Mouse (Mus musculus): ENCODE measurements around the gene Ppm1h. TPM values are rescaled to one million over a fixed set of nuclear protein-coding genes. Genes with fewer than 3 reads are reported as not detected.

Gene Ppm1h
- total RNA-seq, 2 experiments from 2014 or later = 3.8 to 4.0 TPM

GRCm38 (mm10) chr10:122698347-122698746 lies 19.8 kb downstream of the Ppm1h start:
- no peak for DNase-seq (ENCODE audit: low spot score in 2 of 2)

- no peak for DNase-seq (ENCODE audit: low spot score in 2 of 2)
Measured at GRCm38 (mm10) chr10:122704901-122705300, 26.3 kb downstream of the Ppm1h start.

GRCm38 (mm10) chr10:122705457-122705856 lies 26.9 kb downstream of the Ppm1h start:
- no peak for DNase-seq (ENCODE audit: low spot score in 2 of 2)

- DNase-seq (ENCODE audit: low spot score in 2 of 2) = no peak
Measured at GRCm38 (mm10) chr10:122711381-122711811, 32.8 kb downstream of the Ppm1h start.

- no peak for DNase-seq (ENCODE audit: low spot score in 2 of 2)
Measured at GRCm38 (mm10) chr10:122712307-122712706, 33.7 kb downstream of the Ppm1h start.

- no peak for DNase-seq (ENCODE audit: low spot score in 2 of 2)
Measured at GRCm38 (mm10) chr10:122715856-122716255, 37.3 kb downstream of the Ppm1h start.

GRCm38 (mm10) chr10:122716286-122716685 lies 37.7 kb downstream of the Ppm1h start:
- no peak for DNase-seq (ENCODE audit: low spot score in 2 of 2)

GRCm38 (mm10) chr10:122716739-122717474 lies 38.3 kb downstream of the Ppm1h start:
- no peak for DNase-seq (ENCODE audit: low spot score in 2 of 2)

- no peak for DNase-seq (ENCODE audit: low spot score in 2 of 2)
Measured at GRCm38 (mm10) chr10:122717754-122718415, 39.3 kb downstream of the Ppm1h start.

- no peak for DNase-seq (ENCODE audit: low spot score in 2 of 2)
Measured at GRCm38 (mm10) chr10:122718951-122719350, 40.4 kb downstream of the Ppm1h start.

- DNase-seq (ENCODE audit: low spot score in 2 of 2) = no peak
Measured at GRCm38 (mm10) chr10:122722111-122722510, 43.5 kb downstream of the Ppm1h start.

GRCm38 (mm10) chr10:122724692-122725091 lies 46.1 kb downstream of the Ppm1h start:
- DNase-seq (ENCODE audit: low spot score in 2 of 2) = no peak

- DNase-seq (ENCODE audit: low spot score in 2 of 2) = no peak
Measured at GRCm38 (mm10) chr10:122727228-122727627, 48.7 kb downstream of the Ppm1h start.

- no peak for DNase-seq (ENCODE audit: low spot score in 2 of 2)
Measured at GRCm38 (mm10) chr10:122728172-122728571, 49.6 kb downstream of the Ppm1h start.

GRCm38 (mm10) chr10:122732146-122732545 lies 53.6 kb downstream of the Ppm1h start:
- no peak for DNase-seq (ENCODE audit: low spot score in 2 of 2)

- DNase-seq (ENCODE audit: low spot score in 2 of 2) = no peak
Measured at GRCm38 (mm10) chr10:122734521-122734920, 56.0 kb downstream of the Ppm1h start.

- no peak for DNase-seq (ENCODE audit: low spot score in 2 of 2)
Measured at GRCm38 (mm10) chr10:122735284-122735784, 56.8 kb downstream of the Ppm1h start.

- DNase-seq (ENCODE audit: low spot score in 2 of 2) = no peak
Measured at GRCm38 (mm10) chr10:122736835-122737234, 58.3 kb downstream of the Ppm1h start.

- DNase-seq (ENCODE audit: low spot score in 2 of 2) = no peak
Measured at GRCm38 (mm10) chr10:122738526-122738925, 60.0 kb downstream of the Ppm1h start.

- DNase-seq (ENCODE audit: low spot score in 2 of 2) = no peak
Measured at GRCm38 (mm10) chr10:122739037-122739436, 60.5 kb downstream of the Ppm1h start.

GRCm38 (mm10) chr10:122740117-122740516 lies 61.6 kb downstream of the Ppm1h start:
- DNase-seq (ENCODE audit: low spot score in 2 of 2) = no peak

- no peak for DNase-seq (ENCODE audit: low spot score in 2 of 2)
Measured at GRCm38 (mm10) chr10:122741191-122741590, 62.6 kb downstream of the Ppm1h start.

All from gastrocnemius, postnatal 4 days (tissue).